30 mouse cellular contexts compared by ENCODE assay signal in the genomic region with DNA sequence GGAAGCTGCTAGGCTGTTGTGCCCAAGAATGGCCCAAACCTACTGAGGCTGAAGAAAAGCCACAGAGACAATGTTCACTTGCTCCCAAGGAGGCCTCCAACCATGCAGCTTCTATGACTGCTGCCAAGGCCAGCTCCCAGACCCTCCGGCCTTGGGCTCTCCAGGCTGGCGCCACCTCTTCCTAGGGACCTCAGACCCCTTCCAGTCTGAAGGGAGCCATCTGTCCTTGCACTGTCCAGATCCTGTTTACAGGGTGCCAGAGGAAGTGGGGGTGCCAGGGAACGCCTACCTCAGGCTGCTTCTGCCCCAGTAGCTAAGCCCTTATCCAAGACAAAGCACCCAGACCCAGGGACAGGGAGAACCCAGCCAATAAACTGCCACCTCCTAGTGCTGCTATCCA.
DNase-seq lines count a peak whose midpoint lies in the region; ATAC-seq and TF ChIP-seq lines count a peak whose summit lies in the region.
"Had no signal": no experiment of that assay in that cellular context is flagged by ENCODE, and none has a peak within 500 bp of the region (broad histone marks: within the 10 kb centered on the region; RNA-seq: fewer than 3 reads in every experiment).

No protein-coding gene starts in this region.

- H3K9ac ChIP-seq in hindbrain, postnatal 0 days (replicated peaks; ENCODE audit: low read length): no peak overlapping the region
- H3K9ac ChIP-seq in hindbrain, embryonic 13.5 days: no peak overlapping the region
- H3K9ac ChIP-seq in liver, embryonic 11.5 days (ENCODE audit: low read depth, low read length): no peak overlapping the region
- H3K9ac ChIP-seq: embryonic facial prominence, embryonic 13.5 days; heart, embryonic 12.5 days; intestine, embryonic 15.5 days; limb, embryonic 13.5 days; liver, embryonic 13.5 days; midbrain, embryonic 13.5 days had no signal

- H3K27ac ChIP-seq in hindbrain, postnatal 0 days: no peak overlapping the region
- no peak overlapping the region for H3K27ac ChIP-seq in hindbrain, embryonic 13.5 days
- peak overlapping the region; percentile 16; the same call in 1 of the 2 replicates for H3K27ac ChIP-seq in embryonic facial prominence, embryonic 10.5 days (replicated peaks)
- no peak overlapping the region for H3K27ac ChIP-seq in liver, embryonic 11.5 days (ENCODE audit: low read depth, low read length)
- H3K27ac ChIP-seq: embryonic facial prominence, embryonic 13.5 days; intestine, embryonic 15.5 days; limb, embryonic 13.5 days; liver, embryonic 13.5 days; midbrain, embryonic 13.5 days had no signal

- no peak for TF ChIP-seq CTCF in hindbrain, postnatal 0 days (IDR thresholded peaks at IDR 0.05; ENCODE audit: low read depth)

- no peaks in the 10 kb centered on the region for H3K27me3 ChIP-seq in hindbrain, postnatal 0 days (ENCODE audit: insufficient read depth, low read length)
- no peaks in the 10 kb centered on the region; the same call in 1 of the 2 replicates for H3K27me3 ChIP-seq in hindbrain, embryonic 13.5 days
- no peaks in the 10 kb centered on the region for H3K27me3 ChIP-seq in embryonic facial prominence, embryonic 10.5 days (replicated peaks; ENCODE audit: low read depth, poor library complexity, severe bottlenecking)
- H3K27me3 ChIP-seq in liver, embryonic 11.5 days (replicated peaks; ENCODE audit: control insufficient read depth, insufficient read depth, low read length): no peaks in the 10 kb centered on the region
- H3K27me3 ChIP-seq: liver, embryonic 13.5 days; midbrain, embryonic 13.5 days had no signal

- H3K4me3 ChIP-seq in hindbrain, postnatal 0 days (ENCODE audit: low read length): no peak overlapping the region
- H3K4me3 ChIP-seq in hindbrain, embryonic 13.5 days: no peak overlapping the region
- H3K4me3 ChIP-seq in embryonic facial prominence, embryonic 10.5 days: no peak overlapping the region
- H3K4me3 ChIP-seq in liver, embryonic 11.5 days (ENCODE audit: low read depth, low read length): no peak overlapping the region
- H3K4me3 ChIP-seq: embryonic facial prominence, embryonic 13.5 days; heart, embryonic 12.5 days; intestine, embryonic 15.5 days; limb, embryonic 13.5 days; liver, embryonic 13.5 days; megakaryocyte, embryonic 14.5 days; midbrain, embryonic 13.5 days had no signal

- no peaks in the 10 kb centered on the region for H3K9me3 ChIP-seq in hindbrain, postnatal 0 days (ENCODE audit: low read length)
- H3K9me3 ChIP-seq in hindbrain, embryonic 13.5 days: no peaks in the 10 kb centered on the region
- H3K9me3 ChIP-seq in embryonic facial prominence, embryonic 10.5 days: no peaks in the 10 kb centered on the region
- H3K9me3 ChIP-seq in liver, embryonic 11.5 days (ENCODE audit: control insufficient read depth, low read length): no peaks in the 10 kb centered on the region
- H3K9me3 ChIP-seq: embryonic facial prominence, embryonic 13.5 days; heart, embryonic 12.5 days; intestine, embryonic 15.5 days; limb, embryonic 13.5 days; liver, embryonic 13.5 days; megakaryocyte, embryonic 14.5 days; midbrain, embryonic 13.5 days had no signal

- H3K4me2 ChIP-seq in hindbrain, postnatal 0 days (ENCODE audit: low read depth, low read length): no peak overlapping the region
- no peak overlapping the region for H3K4me2 ChIP-seq in hindbrain, embryonic 13.5 days
- no peak overlapping the region for H3K4me2 ChIP-seq in liver, embryonic 11.5 days
- H3K4me2 ChIP-seq: embryonic facial prominence, embryonic 13.5 days; heart, embryonic 12.5 days; intestine, embryonic 15.5 days; limb, embryonic 13.5 days; liver, embryonic 13.5 days; midbrain, embryonic 13.5 days had no signal

- 67% methylated on average over 3 of the region's 3 CpGs for WGBS in hindbrain, postnatal 0 days
- WGBS in hindbrain, embryonic 13.5 days: 87% methylated on average over 3 of the region's 3 CpGs
- WGBS in embryonic facial prominence, embryonic 10.5 days: 92% methylated on average over 3 of the region's 3 CpGs
- WGBS in liver, embryonic 11.5 days: 85% methylated on average over 3 of the region's 3 CpGs

- no peak for DNase-seq in hindbrain, postnatal 0 days (ENCODE audit: low spot score)
- peak; percentile 48 to 52 for DNase-seq in cerebellum, adult 18-20 months
- peak; percentile 75 for DNase-seq in cerebellum, adult 9-11 months
- DNase-seq in embryonic facial prominence, embryonic 10.5 days (ENCODE audit: low spot score): no peak
- no peak for DNase-seq in liver, embryonic 11.5 days (ENCODE audit: low spot score)
- no peak for DNase-seq in heart, adult 8-10 months (ENCODE audit: low spot score)
- DNase-seq in frontal cortex, postnatal 25 days (ENCODE audit: low spot score in 2 of 2): no peak
- DNase-seq: adrenal gland, postnatal 25 days; B cell, adult 2 months; embryo, embryonic 11 days; gastrocnemius, postnatal 25 days; heart, adult 11 months; heart, postnatal 4 days; kidney, adult 9 months; kidney, postnatal 10 days; layer of hippocampus, adult 9-11 months; liver, embryonic 13.5 days; lung, adult 18-20 months; lung, postnatal 4 days; thymus, postnatal 4 days had no signal

- H3K36me3 ChIP-seq in hindbrain, postnatal 0 days (ENCODE audit: insufficient read depth, low read length): no peaks in the 10 kb centered on the region
- no peaks in the 10 kb centered on the region for H3K36me3 ChIP-seq in hindbrain, embryonic 13.5 days
- no peaks in the 10 kb centered on the region for H3K36me3 ChIP-seq in embryonic facial prominence, embryonic 10.5 days (replicated peaks)
- no peaks in the 10 kb centered on the region for H3K36me3 ChIP-seq in liver, embryonic 11.5 days (ENCODE audit: control insufficient read depth, insufficient read depth, low read length)
- H3K36me3 ChIP-seq: embryonic facial prominence, embryonic 13.5 days; heart, embryonic 12.5 days; intestine, embryonic 15.5 days; limb, embryonic 13.5 days; liver, embryonic 13.5 days; midbrain, embryonic 13.5 days had no signal

- peaks cover 4% of the 10 kb centered on the region; the same call in 1 of the 2 replicates for H3K4me1 ChIP-seq in hindbrain, postnatal 0 days (ENCODE audit: insufficient read depth, low read length)
- peaks cover 18% of the 10 kb centered on the region for H3K4me1 ChIP-seq in hindbrain, embryonic 13.5 days (replicated peaks)
- H3K4me1 ChIP-seq in embryonic facial prominence, embryonic 10.5 days: peaks cover 33% of the 10 kb centered on the region
- H3K4me1 ChIP-seq in liver, embryonic 11.5 days (replicated peaks; ENCODE audit: control insufficient read depth, insufficient read depth, low read length): no peaks in the 10 kb centered on the region
- H3K4me1 ChIP-seq: liver, embryonic 13.5 days; megakaryocyte, embryonic 14.5 days had no signal

- ATAC-seq in hindbrain, postnatal 0 days: peak; percentile 60
- ATAC-seq in hindbrain, embryonic 13.5 days (ENCODE audit: low FRiP score): no peak
- no peak for ATAC-seq in liver, embryonic 11.5 days (replicated peaks; ENCODE audit: low FRiP score)
- ATAC-seq: forebrain, embryonic 16.5 days; hindbrain, embryonic 16.5 days; intestine, embryonic 15.5 days; lung, postnatal 0 days; midbrain, embryonic 13.5 days had no signal

Comparison
In these comparisons a context has a peak if more than half of its experiments do, and no peak if none do; other contexts are left out.
1. DNase-seq: peak in cerebellum, adult 18-20 months (2 of 2) and cerebellum, adult 9-11 months (single experiment); none in hindbrain, postnatal 0 days (single experiment), embryonic facial prominence, embryonic 10.5 days (single experiment), liver, embryonic 11.5 days (single experiment), heart, adult 8-10 months (single experiment) and frontal cortex, postnatal 25 days (0 of 2).